Mouse (Mus musculus) lung, embryonic 15.5 days (tissue): ENCODE data around the gene Gm7356. TPM values are rescaled to one million over a fixed set of nuclear protein-coding genes. Genes with fewer than 3 reads are reported as not detected.

Experiments used
- polyA plus RNA-seq: library from polyadenylated mRNA; unstranded; fragments of >200 nt; fragmentation: Nextera tagmentation; extraction: Ambion mirVana; gene quantifications from 2 replicates; pipeline ENCODE4 v1.2.1, GENCODE M21; 2015

The Gm7356 gene
- polyA plus RNA-seq, 1 experiment from 2014 or later: not detected

Other genes starting within 250 kb of the Gm7356 start
- gene Afdn, start 243.2 kb downstream of the Gm7356 start, polyA plus RNA-seq: 111 and 114 TPM in 2 replicates
- 3.1 and 5.1 TPM in 2 replicates for gene Tcte2, start 241.9 kb downstream of the Gm7356 start, polyA plus RNA-seq
- not detected in 2 replicates for gene Gm7168, start 55.3 kb downstream of the Gm7356 start, polyA plus RNA-seq
- gene Gm7358, start 55.8 kb upstream of the Gm7356 start, polyA plus RNA-seq: not detected in 2 replicates
- gene Dact2, start 200.6 kb upstream of the Gm7356 start, polyA plus RNA-seq: 4.6 and 4.7 TPM in 2 replicates